35 mouse cellular contexts compared by ENCODE assay signal in the genomic region with DNA sequence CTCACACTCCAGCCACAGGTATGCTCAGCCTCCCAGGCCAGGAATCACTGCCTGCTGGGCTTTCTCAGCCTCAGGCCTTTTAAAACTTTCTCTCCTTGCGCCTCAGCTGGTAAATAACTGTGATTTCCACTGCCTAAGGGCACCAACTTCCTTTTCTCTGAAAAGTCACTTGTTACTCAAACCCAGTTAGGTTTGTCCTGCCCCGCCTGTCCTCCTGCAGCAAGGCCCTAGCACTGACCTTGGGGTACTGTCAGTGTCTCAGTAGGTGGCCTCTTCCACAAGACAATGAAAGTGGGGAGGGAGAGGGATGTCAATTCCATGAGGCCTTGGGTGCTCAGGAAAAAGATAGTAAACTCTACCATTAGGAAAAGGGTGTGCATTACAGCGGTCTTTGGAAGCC. TPM values are rescaled to one million over a fixed set of nuclear protein-coding genes. Genes with fewer than 3 reads are reported as not detected.
DNase-seq lines count a peak whose midpoint lies in the region; ATAC-seq lines count a peak whose summit lies in the region.
"Had no signal": no experiment of that assay in that cellular context is flagged by ENCODE, and none has a peak within 500 bp of the region (broad histone marks: within the 10 kb centered on the region; RNA-seq: fewer than 3 reads in every experiment).

No protein-coding gene starts in this region.

- no peak overlapping the region for H3K4me2 ChIP-seq in heart, embryonic 12.5 days
- H3K4me2 ChIP-seq: embryonic facial prominence, embryonic 12.5 days; hindbrain, embryonic 14.5 days; midbrain, embryonic 13.5 days had no signal

- no peak overlapping the region for H3K4me3 ChIP-seq in heart, embryonic 12.5 days
- H3K4me3 ChIP-seq: embryonic facial prominence, embryonic 12.5 days; midbrain, embryonic 13.5 days had no signal

- no peaks in the 10 kb centered on the region for H3K36me3 ChIP-seq in heart, embryonic 12.5 days
- H3K36me3 ChIP-seq: embryonic facial prominence, embryonic 12.5 days; midbrain, embryonic 13.5 days had no signal

- H3K27me3 ChIP-seq in heart, embryonic 12.5 days (replicated peaks): no peaks in the 10 kb centered on the region
- H3K27me3 ChIP-seq: embryonic facial prominence, embryonic 12.5 days; midbrain, embryonic 13.5 days; Patski had no signal

- ATAC-seq in heart, embryonic 12.5 days (ENCODE audit: insufficient number of reproducible peaks, low FRiP score): no peak
- ATAC-seq: CD4-positive, CD25-positive, alpha-beta regulatory T cell, adult 4 months; forebrain, postnatal 0 days; intestine, postnatal 0 days; midbrain, embryonic 13.5 days had no signal

- peaks cover 40% of the 10 kb centered on the region for H3K4me1 ChIP-seq in heart, embryonic 12.5 days (replicated peaks)

- 0 out of 2 replicates have a peak overlapping the region, but pooled peaks have one; percentile 5 for H3K27ac ChIP-seq in heart, embryonic 12.5 days (ENCODE audit: poor library complexity, severe bottlenecking)
- H3K27ac ChIP-seq: embryonic facial prominence, embryonic 12.5 days; hindbrain, embryonic 14.5 days; liver, embryonic 14.5 days; macrophage; midbrain, embryonic 13.5 days had no signal

- no peak overlapping the region for H3K9ac ChIP-seq in heart, embryonic 12.5 days
- H3K9ac ChIP-seq: embryonic facial prominence, embryonic 12.5 days; forebrain, postnatal 0 days; hindbrain, embryonic 14.5 days; liver, embryonic 14.5 days; midbrain, embryonic 13.5 days had no signal

- WGBS in heart, embryonic 12.5 days: 63% methylated on average over 3 of the region's 3 CpGs

- DNase-seq in adrenal gland, postnatal 10 days: peak; percentile 16
- no peak for DNase-seq in adrenal gland, postnatal 4 days (ENCODE audit: low spot score in 2 of 2)
- DNase-seq in heart, postnatal 36 days: no peak
- DNase-seq in R1 (ENCODE audit: low read depth, low spot score): peak; percentile 44
- no peak for DNase-seq in MN1 (ENCODE audit: low spot score)
- no peak for DNase-seq in right cerebral cortex, postnatal 4 days
- DNase-seq: cerebellum, adult 8-10 months; cerebellum, postnatal 25 days; forebrain, postnatal 0 days; gastrocnemius, postnatal 14 days; kidney, postnatal 14 days; layer of hippocampus, adult 9-11 months; liver; lung, adult 2 months; lung, postnatal 10 days; retina, postnatal 1 day; right cerebral cortex, postnatal 14 days; thymus, adult 2 months; thymus, postnatal 4 days had no signal

- intact Hi-C loops in heart, postnatal 36 days (cut with DNase I): no loop called here

- no peaks in the 10 kb centered on the region for H3K9me3 ChIP-seq in heart, embryonic 12.5 days (replicated peaks)
- H3K9me3 ChIP-seq: embryonic facial prominence, embryonic 12.5 days; midbrain, embryonic 13.5 days had no signal

RNA-seq across cellular contexts. Expression of gene Fyb2, which starts 22.2 kb away (rescaled TPM):
- under 1 TPM; 0.30 to 0.39 TPM for total RNA-seq in adrenal gland, postnatal 10 days (2021)
- under 1 TPM; 0.34 to 0.51 TPM for total RNA-seq in adrenal gland, postnatal 4 days (2021)
- not detected in 2 replicates for polyA plus RNA-seq in heart, embryonic 12.5 days (2016; fragmentation: Nextera tagmentation; extraction: Ambion mirVana)
- total RNA-seq in heart, postnatal 36 days (2021): not detected
- total RNA-seq: granulocyte monocyte progenitor cell, adult 5-6 weeks; hematopoietic stem cell, adult 5-6 weeks; megakaryocyte-erythroid progenitor cell, adult 5-6 weeks had no signal
- polyA plus RNA-seq: CD4-positive, CD25-positive, alpha-beta regulatory T cell, adult 4 months had no signal

RNA-seq across cellular contexts. Expression of gene C8a, which starts 59.2 kb away (rescaled TPM):
- 10 to 100 TPM; 12.3 to 28.2 TPM for total RNA-seq in adrenal gland, postnatal 10 days (2021)
- total RNA-seq in adrenal gland, postnatal 4 days (2021): 10 to 100 TPM in 1 of 2 experiments, under 1 TPM in 1; 0.48 to 15.3 TPM
- 0.08 TPM in 1 of 2 replicates, not detected in the other for polyA plus RNA-seq in heart, embryonic 12.5 days (2016; fragmentation: Nextera tagmentation; extraction: Ambion mirVana)
- total RNA-seq in heart, postnatal 36 days (2021): not detected
- total RNA-seq: forebrain, postnatal 0 days; gastrocnemius, postnatal 14 days; granulocyte monocyte progenitor cell, adult 5-6 weeks; hematopoietic stem cell, adult 5-6 weeks; megakaryocyte-erythroid progenitor cell, adult 5-6 weeks had no signal
- polyA plus RNA-seq: CD4-positive, CD25-positive, alpha-beta regulatory T cell, adult 4 months; embryonic facial prominence, embryonic 12.5 days; forebrain, embryonic 11.5 days; forebrain, postnatal 0 days; heart, embryonic 16.5 days; hindbrain, embryonic 14.5 days; intestine, postnatal 0 days; limb, embryonic 11.5 days; lung, adult 2 months; macrophage; midbrain, embryonic 13.5 days; neural tube, embryonic 14.5 days; Patski; thymus, adult 2 months had no signal

Comparison
In these comparisons a context has a peak if more than half of its experiments do, and no peak if none do; other contexts are left out.
1. DNase-seq: peak in adrenal gland, postnatal 10 days (single experiment) and R1 (single experiment); none in adrenal gland, postnatal 4 days (0 of 2), heart, postnatal 36 days (0 of 2), MN1 (single experiment) and right cerebral cortex, postnatal 4 days (single experiment).